Mouse (Mus musculus) adrenal gland, adult 18-20 months (tissue): ENCODE data around the gene Pdcd2. TPM values are rescaled to one million over a fixed set of nuclear protein-coding genes. Genes with fewer than 3 reads are reported as not detected.
"Not testable (repeated sequence)": the region's sequence is repeated elsewhere in the genome, so short reads cannot be mapped to it uniquely, and the experiment has no call there.

Source experiments
- DNase-seq, 2 experiments: peaks; one replicate each; pipeline ENCODE4 v3.0.0; 2021 to 2022; ENCODE audit warnings: low spot score in 2 of 2
- long read RNA-seq, 2 experiments: library from polyadenylated mRNA; stranded (forward); transcript quantifications; one replicate each; pipeline ENCODE4 v2.0.0; 2021
- total RNA-seq, 2 experiments: library from RNA; stranded (reverse); gene quantifications; 1 replicate in 1 of 2; 2 replicates in 1 of 2; pipeline ENCODE4 v1.2.3; 2021

Pdcd2 gene
- total RNA-seq, result 10 to 100 TPM; 29.3 to 37.7 TPM
- long read RNA-seq, experiment 1, partial matches to known transcripts, result 0 of 6 reads
- long read RNA-seq, experiment 1, other reads (novel, unspliced or antisense), result 2 of 6 reads
- long read RNA-seq, experiment 2, transcript Pdcd2-201 (6 exons, 1,120 nt), result major isoform, 24 of 32 reads
- long read RNA-seq, experiment 2, partial matches to known transcripts, result 6 of 32 reads
- long read RNA-seq, experiment 2, other reads (novel, unspliced or antisense), result 2 of 32 reads

- DNase-seq, result peak; percentile 93 to 95
Measured at GRCm38 (mm10) chr17:15526986-15527810, at the start of gene Pdcd2. Pdcd2 (minus strand) TSS chr17:15527301.

DNA sequence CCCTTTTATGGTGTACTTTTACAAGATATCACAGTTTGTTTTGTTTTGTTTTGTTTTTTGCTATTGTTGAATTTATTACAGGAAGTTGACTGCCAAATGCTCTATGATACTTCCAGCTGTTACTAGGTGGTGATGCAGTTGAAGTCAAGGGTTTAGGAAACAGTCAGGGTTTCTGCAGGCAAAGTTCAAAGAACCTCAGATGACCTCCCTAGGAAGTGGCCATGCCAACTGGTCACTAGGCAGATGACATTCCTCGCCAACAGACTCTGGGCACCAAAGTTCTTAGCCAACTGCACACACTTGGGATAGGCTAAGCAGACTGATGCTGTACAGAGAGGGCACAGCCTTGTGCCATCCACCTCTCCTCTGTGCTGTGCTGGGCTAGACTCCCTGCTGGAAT, 48.0 kb upstream of the Pdcd2 start:
- DNase-seq, result no peak

DNA sequence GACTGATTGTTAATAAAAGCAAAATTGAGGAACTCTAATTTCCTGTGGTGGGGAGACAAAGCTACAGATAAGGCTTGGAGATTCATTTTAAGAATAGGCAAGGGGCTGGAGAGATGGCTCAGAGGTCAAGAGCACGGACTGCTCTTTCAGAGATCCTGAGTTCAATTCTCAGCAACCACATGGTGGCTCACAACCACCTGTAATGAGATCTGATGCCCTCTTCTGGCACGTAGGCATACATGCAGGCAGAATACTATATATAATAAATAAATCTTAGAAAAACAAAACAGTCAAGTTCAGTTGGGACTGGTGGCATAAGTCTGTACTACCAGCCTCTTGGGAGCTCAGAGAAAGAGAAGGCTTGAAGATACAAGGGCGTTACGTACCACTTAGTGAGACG, 39.8 kb upstream of the Pdcd2 start:
- no peak for DNase-seq

GRCm38 (mm10) chr17:15564928-15565300, 37.8 kb upstream of the Pdcd2 start:
- DNase-seq, result no peak

DNA sequence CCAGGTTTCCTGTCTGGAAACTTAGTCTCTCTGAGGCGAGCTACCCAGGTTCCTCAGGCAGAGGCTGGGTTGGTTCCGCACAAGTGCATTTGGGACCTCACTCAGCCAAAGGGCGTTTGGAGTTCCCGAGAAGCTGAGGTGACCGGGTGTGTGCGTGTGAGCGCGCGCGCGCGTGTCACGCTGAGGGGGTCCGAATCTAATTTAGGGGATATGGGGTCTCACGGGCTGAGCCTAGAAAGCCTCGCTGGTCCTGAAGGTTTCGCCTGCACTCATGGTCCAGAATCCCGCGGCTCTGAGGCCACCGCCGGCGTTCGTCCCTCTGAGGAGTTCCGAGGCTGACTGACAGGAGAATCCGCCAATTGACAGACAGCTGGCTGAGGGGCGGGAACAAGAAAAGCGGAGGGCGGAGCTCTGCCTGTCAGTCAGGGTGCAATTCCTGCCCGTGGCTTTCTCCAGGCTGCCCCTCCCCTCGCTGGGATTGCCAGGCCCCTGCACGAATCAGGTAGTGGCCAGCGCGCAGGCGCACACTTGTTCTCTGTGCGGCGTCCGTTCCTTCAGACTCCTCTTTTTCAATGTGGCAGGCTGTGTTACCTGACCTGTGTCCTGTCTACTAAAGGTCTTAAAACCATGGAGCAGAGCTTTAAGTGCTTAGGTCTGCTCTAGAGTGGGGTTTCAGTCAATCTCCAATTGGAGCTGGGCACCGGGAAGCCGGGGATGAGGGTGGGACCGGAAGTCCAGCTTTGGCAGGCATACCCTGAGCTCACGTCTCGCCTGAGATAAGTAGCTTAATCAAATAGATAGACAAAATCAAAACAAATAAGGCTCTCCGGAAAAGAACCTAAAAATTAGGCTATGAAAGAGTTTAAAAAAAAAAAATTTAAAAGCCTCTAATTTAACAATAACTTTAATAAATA, 37.2 kb upstream of the Pdcd2 start, which contains the start of gene Prdm9:
TSS of gene Prdm9 (minus strand) at position 341 of the 914 bp plus-strand sequence.
- DNase-seq, result peak; percentile 99

DNA sequence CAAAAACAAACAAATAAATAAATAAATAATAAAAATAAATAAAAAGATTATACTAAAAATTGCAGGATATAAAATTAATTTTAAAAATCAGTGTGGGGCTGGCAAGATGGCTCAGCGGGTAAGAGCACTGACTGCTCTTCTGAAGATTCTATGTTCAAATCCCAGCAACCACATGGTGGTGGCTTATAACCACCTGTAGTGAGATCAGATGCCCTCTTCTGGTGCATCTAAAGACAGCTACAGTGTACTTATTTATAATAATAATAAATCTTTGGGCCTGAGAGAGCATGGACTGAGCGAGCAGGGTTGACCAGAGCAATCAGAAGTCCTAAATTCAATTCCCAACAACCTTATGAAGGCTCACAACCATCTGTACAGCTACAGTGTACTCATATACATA, 32.8 kb upstream of the Pdcd2 start:
- no peak for DNase-seq

- no peak for DNase-seq
Measured at GRCm38 (mm10) chr17:15549713-15550112, 22.6 kb upstream of the Pdcd2 start.

DNA sequence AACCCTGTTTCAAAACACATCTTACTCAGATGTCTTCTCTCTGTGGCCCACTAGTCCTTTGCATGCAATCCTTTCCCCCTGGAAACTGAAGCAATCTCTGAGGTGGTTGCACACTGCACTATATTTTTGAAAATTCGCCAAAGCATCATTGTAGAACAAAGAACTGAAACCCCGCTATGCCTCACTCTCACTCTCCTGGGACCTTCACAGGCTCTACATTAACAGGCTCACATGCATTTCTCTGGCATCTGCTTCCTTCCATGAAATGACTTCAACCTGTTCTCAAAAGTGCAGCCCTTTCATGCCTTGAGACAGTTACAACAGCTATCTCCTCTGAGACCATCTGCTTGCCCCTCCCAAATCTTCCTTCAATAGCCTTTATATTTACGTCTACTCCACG, 19.3 kb upstream of the Pdcd2 start:
- no peak for DNase-seq

DNA sequence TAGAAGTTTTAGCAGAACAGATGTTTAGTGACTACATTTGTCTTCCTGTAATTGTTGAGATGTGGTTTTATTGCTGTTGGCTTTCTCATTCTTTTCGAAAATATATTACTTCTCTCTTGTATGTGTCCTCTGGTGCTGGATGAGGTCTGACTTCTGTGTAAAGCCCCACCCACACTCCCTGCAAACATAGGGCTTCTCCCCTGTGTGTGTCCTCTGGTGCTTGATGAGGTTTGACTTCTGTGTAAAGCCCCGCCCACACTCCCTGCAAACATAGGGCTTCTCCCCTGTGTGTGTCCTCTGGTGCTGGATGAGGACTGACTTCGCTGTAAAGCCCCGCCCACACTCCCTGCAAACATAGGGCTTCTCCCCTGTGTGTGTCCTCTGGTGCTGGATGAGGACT, 16.8 kb upstream of the Pdcd2 start:
- DNase-seq, result not testable (repeated sequence)

DNA sequence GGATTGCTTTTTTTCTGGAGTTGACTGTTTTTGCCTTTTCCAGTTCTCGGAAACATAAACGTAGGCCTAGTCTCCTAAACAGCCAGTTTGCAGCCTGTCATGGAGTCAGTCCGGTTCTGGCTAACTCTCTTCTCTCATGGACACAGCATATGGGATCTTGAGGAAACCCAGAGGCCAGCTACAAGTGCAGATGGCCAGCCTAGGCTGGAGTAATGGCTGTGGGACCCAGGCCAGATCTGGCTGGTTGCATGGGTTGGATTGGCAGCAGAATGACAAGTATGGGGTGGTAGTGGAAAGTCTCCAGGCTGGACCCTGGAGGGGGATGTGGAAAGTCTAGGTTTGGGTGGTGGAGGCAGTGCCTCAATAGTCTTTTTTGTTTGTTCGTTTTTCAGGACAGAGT, 13.2 kb upstream of the Pdcd2 start:
- DNase-seq, result no peak

- DNase-seq, result no peak
Measured at GRCm38 (mm10) chr17:15536457-15536904, 9.4 kb upstream of the Pdcd2 start.

GRCm38 (mm10) chr17:15535943-15536342, 8.8 kb upstream of the Pdcd2 start:
- no peak for DNase-seq

DNA sequence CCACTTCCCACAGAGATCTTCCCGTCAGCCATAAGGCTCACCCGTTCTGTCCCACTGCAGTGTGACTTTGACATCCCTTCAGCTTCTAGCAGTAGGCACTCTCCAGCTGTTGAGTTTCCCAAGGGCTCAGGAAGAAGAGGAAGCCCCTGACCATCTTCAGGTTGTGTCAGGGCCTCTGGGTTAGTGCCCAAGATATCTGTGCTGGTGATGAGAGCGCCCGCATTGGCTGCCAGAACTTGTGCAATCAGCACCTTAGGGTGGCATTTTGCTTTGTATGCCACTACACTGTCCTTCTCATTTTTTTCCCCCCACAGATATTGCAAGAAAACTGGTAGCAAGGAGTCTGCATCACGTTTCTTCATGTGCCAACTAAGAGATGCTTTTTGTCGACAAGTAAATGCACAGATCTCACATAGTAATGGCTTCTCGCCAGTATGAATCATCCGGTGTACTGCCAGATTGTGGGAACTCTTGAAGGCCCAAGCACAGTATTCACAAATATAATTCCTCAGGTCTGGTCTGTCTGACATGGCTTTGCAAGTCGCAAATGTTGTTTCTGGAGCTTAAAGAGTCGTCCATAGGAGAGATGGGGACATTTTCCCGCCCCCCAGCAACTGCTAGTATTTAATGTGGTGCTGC, 8.2 kb upstream of the Pdcd2 start:
- DNase-seq, result no peak

DNA sequence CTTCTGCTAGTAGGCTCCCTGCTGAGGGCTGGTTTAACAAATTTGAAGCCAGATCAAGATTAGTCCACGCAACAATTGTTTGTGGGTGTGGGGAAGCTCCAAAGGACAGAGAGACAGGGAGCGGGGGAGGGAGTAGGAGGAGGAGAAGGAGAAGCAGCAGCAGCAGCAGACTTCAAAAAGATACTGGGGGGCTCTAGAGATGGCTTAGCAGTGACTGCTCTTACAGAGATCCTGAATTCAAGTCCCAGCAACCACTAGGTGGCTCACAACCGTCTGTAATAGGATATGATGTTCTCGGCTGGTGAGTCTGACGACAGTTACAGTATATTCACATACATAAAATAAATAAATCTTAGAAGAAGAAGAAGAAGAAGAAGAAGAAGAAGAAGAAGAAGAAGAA, 3.0 kb upstream of the Pdcd2 start:
- DNase-seq, result peak in 1 of 2 experiments; percentile 32

GRCm38 (mm10) chr17:15528887-15529286, 1.8 kb upstream of the Pdcd2 start:
- no peak for DNase-seq

DNA sequence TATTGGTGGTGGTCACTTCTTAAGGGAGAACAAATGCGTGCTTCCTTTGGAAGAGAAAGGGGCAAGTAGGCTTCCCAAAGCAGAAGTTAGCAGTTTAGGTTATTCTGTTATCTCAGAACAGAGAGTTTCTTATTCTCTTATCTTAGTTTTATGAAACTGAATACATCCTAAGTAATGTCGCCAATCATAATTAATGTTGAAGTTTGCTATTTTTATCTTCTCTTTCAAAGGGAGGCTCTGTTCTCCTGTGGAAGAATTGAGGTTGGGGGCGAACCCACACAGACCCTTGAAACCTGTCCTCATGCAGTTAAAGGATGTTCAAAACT, 673 bp upstream of the Pdcd2 start:
- DNase-seq, result no peak

DNA sequence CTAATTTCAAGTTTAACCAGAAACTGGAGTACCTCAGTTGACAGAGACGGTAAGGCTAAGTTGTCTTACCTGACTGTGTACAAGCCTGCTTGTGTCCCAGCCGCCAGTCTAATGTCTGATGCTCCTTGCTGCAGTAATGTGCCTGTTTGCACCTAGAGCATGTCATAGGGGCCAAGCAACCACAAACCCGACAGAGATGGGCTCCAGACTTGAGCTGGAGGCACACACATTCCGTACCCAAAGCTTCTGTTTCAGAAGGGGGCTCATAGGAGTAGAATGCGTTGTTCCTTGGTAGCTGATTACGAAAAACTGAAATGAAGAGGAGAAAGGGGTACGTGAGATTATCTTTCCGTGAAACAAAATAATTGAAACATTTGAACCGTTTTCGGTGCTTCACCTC, 797 bp downstream of the Pdcd2 start:
- DNase-seq, result no peak

DNA sequence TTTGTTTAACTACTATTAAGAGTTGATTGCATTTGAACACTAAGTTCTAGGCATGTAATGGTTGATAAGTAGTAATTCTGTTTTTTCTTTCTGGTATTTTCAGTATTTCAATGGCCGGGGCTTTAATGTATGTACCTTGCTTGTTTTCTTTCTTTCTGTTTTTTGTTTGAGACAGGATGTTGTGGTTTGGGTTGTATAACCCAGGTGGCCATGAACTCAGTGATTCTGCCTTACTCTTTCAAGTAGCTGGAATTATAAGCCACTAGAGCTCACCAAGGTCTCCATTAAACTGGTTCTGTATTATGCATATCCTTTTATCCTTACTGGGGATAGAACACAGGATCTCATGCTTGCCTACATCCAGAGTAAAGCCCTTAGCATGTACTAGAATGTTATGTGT, 8.3 kb downstream of the Pdcd2 start:
- DNase-seq, result no peak

DNA sequence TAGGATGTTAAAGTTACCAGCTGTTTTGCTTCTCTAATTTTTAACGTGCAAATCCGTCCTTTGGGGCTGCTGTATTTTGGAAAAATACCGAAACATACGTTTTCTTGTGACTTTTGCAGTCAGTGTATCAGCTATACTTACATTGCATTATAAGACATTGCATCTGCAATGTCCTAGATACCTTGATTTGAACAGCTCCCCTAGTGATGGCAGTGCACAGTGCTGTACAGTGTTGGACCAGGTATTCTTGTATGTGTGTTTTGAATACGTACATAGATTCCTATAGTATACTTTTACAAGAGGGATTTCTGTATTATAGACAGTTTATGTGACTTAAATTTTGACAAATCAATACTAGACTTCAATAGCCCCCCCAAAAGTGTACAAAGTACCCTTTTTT, 8.9 kb downstream of the Pdcd2 start:
- DNase-seq, result no peak

- DNase-seq, result no peak
Measured at GRCm38 (mm10) chr17:15517776-15518175, 9.3 kb downstream of the Pdcd2 start.

- DNase-seq, result no peak
Measured at GRCm38 (mm10) chr17:15510694-15511093, 16.4 kb downstream of the Pdcd2 start.
